Mouse (Mus musculus): ENCODE results near the gene Anxa5. TPM values are rescaled to one million over a fixed set of nuclear protein-coding genes. Genes with fewer than 3 reads are reported as not detected.

Anxa5 gene
- polyA plus RNA-seq, 1 experiment: not detected

- TF ChIP-seq POLR2A (IDR thresholded peaks at IDR 0.05; ENCODE audit: insufficient read depth, low read depth, low read length) (no peak), CTCF (IDR thresholded peaks at IDR 0.05; ENCODE audit: insufficient read depth, low read depth, low read length) (no peak)
- Histone ChIP-seq H3K4me1 (ENCODE audit: control insufficient read depth, insufficient read depth, low read length) (no peaks in the 10 kb centered on the region; the same call in 1 of the 2 replicates), H3K27ac (ENCODE audit: insufficient read depth, low read depth, low read length) (no peak overlapping the region), H3K4me3 (ENCODE audit: insufficient read depth, low read depth, low read length) (no peak overlapping the region)
- WGBS: 68% methylated on average over 2 of the region's 2 CpGs
Measured at GRCm38 (mm10) chr3:36401900-36402299, 73.8 kb downstream of the Anxa5 start.

- no peak overlapping the region for H3K27ac ChIP-seq (ENCODE audit: insufficient read depth, low read depth, low read length)
- WGBS: 58% methylated on average over 10 of the region's 10 CpGs
- no peaks in the 10 kb centered on the region; the same call in 1 of the 2 replicates for H3K4me1 ChIP-seq (ENCODE audit: control insufficient read depth, insufficient read depth, low read length)
- TF ChIP-seq POLR2A (IDR thresholded peaks at IDR 0.05; ENCODE audit: insufficient read depth, low read depth, low read length) (no peak), CTCF (IDR thresholded peaks at IDR 0.05; ENCODE audit: insufficient read depth, low read depth, low read length) (no peak)
- H3K4me3 ChIP-seq (ENCODE audit: insufficient read depth, low read depth, low read length): no peak overlapping the region
Measured at GRCm38 (mm10) chr3:36400657-36401056, 75.0 kb downstream of the Anxa5 start.

Other genes with a start within 250 kb of the Anxa5 start
- gene 1810062G17Rik, start within 50 bp of the Anxa5 start, polyA plus RNA-seq (2012; ENCODE audit: insufficient read depth, insufficient read length, low replicate concordance, missing spikeins): not detected in 2 replicates
- gene Gm11549, start 45.9 kb upstream of the Anxa5 start, polyA plus RNA-seq (2012; ENCODE audit: insufficient read depth, insufficient read length, low replicate concordance, missing spikeins): not detected in 2 replicates
- gene Exosc9, start 76.7 kb upstream of the Anxa5 start, polyA plus RNA-seq (2012; ENCODE audit: insufficient read depth, insufficient read length, low replicate concordance, missing spikeins): not detected in 2 replicates
- gene Ccna2, start 96.3 kb upstream of the Anxa5 start, polyA plus RNA-seq (2012; ENCODE audit: insufficient read depth, insufficient read length, low replicate concordance, missing spikeins): 155 TPM in 1 of 2 replicates, not detected in the other
- not detected in 2 replicates for gene Bbs7, start 137.6 kb upstream of the Anxa5 start, polyA plus RNA-seq (2012; ENCODE audit: insufficient read depth, insufficient read length, low replicate concordance, missing spikeins)
- gene Trpc3, start 214.3 kb upstream of the Anxa5 start, polyA plus RNA-seq (2012; ENCODE audit: insufficient read depth, insufficient read length, low replicate concordance, missing spikeins): not detected in 2 replicates

All from olfactory bulb, adult 2 months (tissue).